Mouse (Mus musculus): ENCODE data around the gene Vmn1r237.

The Vmn1r237 gene

DNA sequence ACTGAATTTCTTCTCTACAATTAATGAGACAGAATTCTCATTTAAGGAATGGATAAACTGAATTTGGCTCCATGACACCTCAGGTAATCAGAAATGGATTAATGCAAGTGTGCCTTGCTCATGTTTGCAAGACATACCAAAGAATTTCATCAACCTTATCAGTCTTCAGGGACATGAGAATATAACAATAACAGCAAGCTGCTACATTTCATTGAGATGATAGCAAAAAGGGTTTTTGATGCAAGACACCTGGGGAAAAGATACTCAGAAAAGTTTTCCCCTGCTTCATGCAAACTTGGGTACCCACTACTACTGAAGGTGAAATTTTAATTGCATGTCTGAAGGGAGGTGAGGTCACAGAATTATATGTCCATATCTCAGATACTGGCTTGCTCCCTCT lies at the start of gene Vmn1r237:
Gene Vmn1r237 (plus strand): TSS at position 301 of the 400 bp plus-strand sequence.
- no peak for DNase-seq (ENCODE audit: low read depth in 2 of 2, low spot score in 2 of 2)

DNA sequence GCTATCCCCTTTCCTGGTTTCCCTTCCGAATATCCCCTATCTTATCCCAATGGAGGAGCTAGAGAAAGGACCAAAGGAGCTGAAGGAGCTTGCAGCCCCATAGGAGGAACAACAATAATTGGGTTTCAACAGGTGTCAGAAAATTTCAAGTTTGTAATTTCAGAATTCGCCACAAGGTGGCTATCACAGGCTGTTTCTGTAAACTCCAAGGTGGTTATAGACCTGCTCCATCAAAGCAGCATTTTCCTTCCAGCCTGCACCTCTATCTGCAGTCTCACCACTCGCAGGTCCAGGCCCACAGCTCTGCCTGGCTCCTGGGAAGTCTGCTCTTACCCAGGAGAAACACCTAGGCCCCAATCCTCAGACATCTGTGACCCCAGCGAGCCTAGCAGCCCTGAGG lies 39.6 kb upstream of the Vmn1r237 start:
- peak; percentile 57 to 68 for DNase-seq (ENCODE audit: low read depth in 2 of 2, low spot score in 2 of 2)

DNA sequence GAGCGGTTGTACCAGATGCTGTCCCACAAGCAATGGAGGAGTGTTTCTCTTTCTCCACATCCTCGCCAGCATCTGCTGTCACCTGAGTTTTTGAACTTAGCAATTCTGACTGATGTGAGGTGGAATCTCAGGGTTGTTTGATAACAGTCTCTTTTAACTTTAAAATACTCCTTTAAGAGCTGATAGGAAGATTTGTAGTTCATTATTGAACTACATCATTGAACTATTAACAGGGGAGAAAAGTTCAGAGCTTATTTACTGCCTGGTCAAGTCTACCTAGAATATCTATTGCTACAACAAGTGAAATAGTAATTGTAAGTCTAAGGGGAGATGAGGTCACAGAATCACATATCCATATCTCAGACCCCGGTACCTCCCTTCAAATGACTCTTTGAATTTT lies 29.0 kb upstream of the Vmn1r237 start, which contains the start of gene Vmn1r236:
Gene Vmn1r236 (plus strand): TSS at position 301 of the 400 bp plus-strand sequence.
- DNase-seq (ENCODE audit: low read depth in 2 of 2, low spot score in 2 of 2) = no peak

DNA sequence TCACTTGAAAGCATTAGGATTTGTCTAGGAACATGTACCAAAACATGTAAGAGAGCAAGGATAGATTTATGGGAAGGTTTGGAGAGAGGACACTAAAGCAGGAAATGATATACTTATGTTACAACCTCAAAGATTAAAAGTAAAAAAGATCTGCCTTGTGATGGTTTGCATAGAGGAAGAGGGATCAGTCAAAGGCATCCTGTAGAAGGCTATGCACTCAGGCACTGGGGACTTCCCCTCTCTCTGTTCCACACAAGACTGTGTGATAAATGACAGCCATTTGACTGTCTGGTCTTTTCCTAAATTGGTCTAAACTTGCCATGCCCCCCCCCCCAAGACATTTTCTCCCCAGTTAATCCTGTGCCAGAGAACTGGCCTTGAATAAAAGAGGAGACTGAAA lies 27.3 kb upstream of the Vmn1r237 start:
- no peak for DNase-seq (ENCODE audit: low read depth in 2 of 2, low spot score in 2 of 2)

DNA sequence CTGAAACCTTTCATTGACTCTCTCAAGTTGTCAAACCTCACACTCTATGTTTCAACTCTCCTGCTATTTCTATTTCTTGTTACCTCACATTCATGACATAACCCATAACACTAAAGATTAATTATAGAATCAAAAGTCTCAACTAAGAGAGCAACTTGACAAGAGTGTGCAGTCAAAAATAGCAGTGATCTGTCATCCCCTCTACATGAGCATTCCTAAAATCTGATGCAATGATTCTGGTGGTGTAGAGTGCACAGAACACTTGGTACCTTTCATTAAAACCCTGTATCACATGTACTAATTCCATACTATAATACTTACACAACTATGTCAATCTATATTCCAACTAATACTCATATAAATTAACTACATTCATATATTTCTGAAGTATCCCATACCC lies 22.0 kb upstream of the Vmn1r237 start:
- no peak for DNase-seq (ENCODE audit: low read depth in 2 of 2, low spot score in 2 of 2)

Measured in CD8-positive naive resting alpha-beta T cell, adult 2 months (primary cell).